Mouse (Mus musculus) large intestine, adult 2 months (tissue): Measurements from ENCODE around the gene Cdk17. TPM values are rescaled to one million over a fixed set of nuclear protein-coding genes. Genes with fewer than 3 reads are reported as not detected.
"Not testable (repeated sequence)": the region's sequence is repeated elsewhere in the genome, so short reads cannot be mapped to it uniquely, and the experiment has no call there.

Experiments used
- DNase-seq: peaks from one replicate; pipeline ENCODE4 v3.0.0-alpha.2; 2012; ENCODE audit warnings: low read depth, low spot score
- WGBS: fragments of 180-500 bp; shearing (Covaris S2); methylation state at CpG from one replicate; pipeline ENCODE4 v1.1.7; 2018; 5-methylcytosine and 5-hydroxymethylcytosine counted together
- polyA plus RNA-seq: library from polyadenylated mRNA; depleted of rRNA; stranded (reverse); fragments of >200 nt; gene quantifications from 2 replicates; pipeline ENCODE4 v1.2.3, GENCODE M21; 2012

Cdk17 gene
- polyA plus RNA-seq, 1 experiment: 3.6 TPM

GRCm38 (mm10) chr10:93140778-93141177 is 19.9 kb upstream of the Cdk17 start:
- DNase-seq: no peak

DNA sequence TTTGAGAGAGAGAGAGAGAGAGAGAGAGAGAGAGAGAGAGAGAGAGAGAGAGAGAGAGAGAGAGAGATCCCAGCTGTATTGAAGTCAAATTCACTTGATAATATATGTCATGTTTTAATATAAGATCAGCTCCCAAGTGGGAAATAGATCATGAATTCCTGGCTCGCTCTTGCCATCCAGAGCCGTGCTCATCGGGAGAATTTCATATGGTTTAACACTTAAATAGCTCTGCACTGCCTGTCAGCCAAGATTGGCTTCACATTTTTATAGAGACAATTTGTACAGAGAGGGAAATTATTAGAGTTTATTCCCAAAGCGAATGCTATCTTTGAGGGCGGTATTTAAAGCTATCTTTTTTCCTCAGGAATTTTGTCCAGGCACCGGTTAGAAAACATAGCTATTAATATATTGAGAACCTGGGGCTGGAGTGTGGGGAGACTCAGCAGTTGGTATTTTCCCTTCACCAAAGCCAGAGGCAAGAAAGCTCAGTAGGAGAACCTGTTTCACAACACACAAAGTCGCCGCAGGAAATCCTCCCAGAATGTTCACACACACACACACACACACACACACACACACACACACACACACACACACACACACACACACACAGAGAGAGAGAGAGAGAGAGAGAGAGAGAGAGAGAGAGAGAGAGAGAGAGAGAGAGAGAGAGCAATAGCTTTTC is 17.9 kb upstream of the Cdk17 start:
- WGBS: 32% methylated on average over 8 of the region's 8 CpGs
- no peak for DNase-seq

More at GRCm38 (mm10) chr10:93140778-93141177, 19.9 kb upstream of the Cdk17 start:
- 59% methylated on average over 4 of the region's 4 CpGs for WGBS

GRCm38 (mm10) chr10:93143285-93143985 is 17.2 kb upstream of the Cdk17 start:
- WGBS: 24% methylated on average over 18 of the region's 18 CpGs
- DNase-seq: no peak

GRCm38 (mm10) chr10:93143986-93144314 is 16.7 kb upstream of the Cdk17 start:
- WGBS: 78% methylated on average over 6 of the region's 6 CpGs
- DNase-seq: no peak

- whole genome bisulfite sequencing: 61% methylated on average over 1 of the region's 1 CpGs
- no peak for DNase-seq
Measured at GRCm38 (mm10) chr10:93144579-93144978, 16.1 kb upstream of the Cdk17 start.

- DNase-seq: no peak
- WGBS: 55% methylated on average over 10 of the region's 10 CpGs
Measured at GRCm38 (mm10) chr10:93145088-93145487, 15.6 kb upstream of the Cdk17 start.

DNA sequence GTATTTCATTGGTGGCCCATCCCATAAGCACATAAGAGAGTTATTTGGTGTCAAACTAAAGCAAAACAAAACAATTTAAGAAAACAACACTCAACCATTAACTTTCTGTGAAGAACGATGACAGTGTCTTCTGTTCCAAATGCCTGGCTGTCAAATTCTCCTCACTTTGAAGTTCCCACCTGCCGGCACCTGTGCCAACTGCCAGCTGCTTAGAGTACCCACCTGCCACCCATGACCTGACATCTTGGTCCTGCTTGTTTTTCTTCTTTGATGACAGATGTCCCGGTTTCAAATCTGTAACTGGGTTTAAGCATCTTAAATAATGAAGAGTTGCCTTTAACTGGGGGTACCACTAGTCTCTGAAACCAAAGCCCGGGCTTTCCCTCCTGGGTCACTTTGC is 14.1 kb upstream of the Cdk17 start:
- WGBS: 85% methylated on average over 4 of the region's 4 CpGs

GRCm38 (mm10) chr10:93147691-93148090 is 13.0 kb upstream of the Cdk17 start:
- no peak for DNase-seq
- 66% methylated on average over 6 of the region's 6 CpGs for WGBS

More for the DNA sequence above, 14.1 kb upstream of the Cdk17 start:
- DNase-seq: no peak

DNA sequence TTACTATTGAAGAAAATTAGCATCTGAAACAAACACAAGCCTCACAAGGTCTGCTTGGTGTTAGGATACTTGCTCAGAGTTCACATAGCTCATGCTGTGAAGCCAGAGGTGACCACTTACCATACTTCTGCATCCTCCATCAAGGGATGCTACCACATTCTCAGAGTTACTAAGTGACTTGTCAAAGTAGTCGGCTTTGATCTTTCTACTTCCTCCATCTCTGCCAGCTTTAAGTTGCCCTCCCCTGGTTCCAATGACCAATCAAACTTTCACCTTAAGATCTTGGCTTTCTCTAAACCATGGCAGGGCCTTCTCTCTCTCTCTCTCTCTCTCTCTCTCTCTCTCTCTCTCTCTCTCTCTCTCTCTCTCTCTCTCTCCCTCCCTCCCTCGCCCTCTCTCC is 11.1 kb upstream of the Cdk17 start:
- WGBS: 36% methylated on average over 1 of the region's 2 CpGs
- no peak for DNase-seq

- WGBS: 53% methylated on average over 6 of the region's 6 CpGs
- no peak for DNase-seq
Measured at GRCm38 (mm10) chr10:93151775-93152174, 8.9 kb upstream of the Cdk17 start.

DNA sequence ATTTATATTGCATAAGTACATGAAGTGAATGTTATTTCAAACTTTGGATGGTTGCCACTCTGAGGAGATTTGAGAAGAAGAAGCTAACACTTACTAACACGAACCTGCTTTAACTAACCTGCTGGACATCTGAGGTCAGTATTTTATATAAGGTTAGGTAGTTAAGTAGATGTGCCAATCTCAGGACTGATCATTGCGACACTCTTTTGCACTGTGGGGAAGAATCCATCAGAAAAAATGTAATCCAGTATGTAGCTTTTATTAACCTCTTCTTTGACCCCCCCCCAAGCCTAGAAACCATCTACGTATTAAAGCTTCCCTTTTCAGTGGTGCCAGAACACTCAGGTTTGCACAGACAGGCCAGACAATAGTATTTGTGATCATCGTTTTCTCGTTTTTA is 8.0 kb upstream of the Cdk17 start:
- 76% methylated on average over 5 of the region's 5 CpGs for whole genome bisulfite sequencing
- no peak for DNase-seq

DNA sequence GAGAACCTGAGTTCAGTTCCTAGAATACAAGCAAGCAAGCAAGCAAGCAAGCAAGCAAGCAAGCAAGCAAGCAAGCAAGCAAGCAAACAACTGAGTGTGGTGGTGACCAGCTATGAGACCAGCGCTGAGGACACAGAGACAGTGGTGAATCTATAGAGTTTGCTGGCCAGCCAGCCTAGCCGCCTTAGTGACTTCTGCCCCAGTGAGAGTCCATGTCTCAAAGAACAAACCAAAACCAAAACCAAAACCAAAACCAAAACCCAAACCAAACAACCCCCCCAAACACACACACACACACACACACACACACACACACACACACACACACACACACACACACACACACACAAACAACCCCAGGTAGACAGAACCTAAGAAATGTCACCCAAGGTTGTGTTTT is 7.3 kb upstream of the Cdk17 start:
- not testable (repeated sequence) for DNase-seq
- WGBS: 64% methylated on average over 2 of the region's 2 CpGs

DNA sequence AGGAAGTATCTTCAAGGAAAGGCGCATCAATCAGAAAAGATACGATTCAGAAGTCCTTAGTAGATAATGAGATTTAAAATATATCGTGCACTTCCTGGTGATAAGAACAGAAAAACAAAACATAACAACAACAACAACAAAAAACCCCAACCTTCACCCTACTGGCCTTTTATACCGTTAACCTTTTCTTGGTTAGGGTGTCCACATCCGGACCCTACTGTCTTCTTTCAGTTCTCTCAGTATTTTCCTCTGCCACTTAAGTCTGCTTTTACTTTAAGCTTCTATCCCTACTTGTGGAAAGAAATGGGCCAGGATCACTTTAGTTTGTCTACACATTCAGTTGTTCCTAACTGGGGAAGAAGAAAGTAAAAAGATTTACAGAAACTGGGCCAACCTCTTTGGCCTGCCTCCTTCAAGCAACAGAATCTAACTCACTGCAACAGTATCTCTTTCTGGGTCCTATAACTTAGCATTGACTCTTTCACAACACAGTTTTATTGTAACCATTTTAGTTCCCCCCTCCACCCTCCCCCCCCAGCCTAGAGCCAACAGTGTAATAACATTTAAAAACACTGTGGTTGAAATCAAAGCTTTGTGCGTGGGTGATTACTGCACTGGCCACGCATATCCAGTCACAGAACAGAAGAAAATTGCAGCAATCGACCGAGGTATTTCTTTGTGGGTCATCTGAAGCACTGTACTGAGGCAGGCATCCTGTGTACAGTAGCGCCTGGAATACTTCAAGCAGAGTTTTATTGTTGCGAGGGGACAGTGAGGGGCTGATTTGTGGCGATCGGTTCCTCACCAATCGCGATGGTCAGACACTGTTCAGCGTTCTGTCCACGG is 801 bp upstream of the Cdk17 start:
- DNase-seq: no peak
- 25% methylated on average over 17 of the region's 17 CpGs for WGBS

DNA sequence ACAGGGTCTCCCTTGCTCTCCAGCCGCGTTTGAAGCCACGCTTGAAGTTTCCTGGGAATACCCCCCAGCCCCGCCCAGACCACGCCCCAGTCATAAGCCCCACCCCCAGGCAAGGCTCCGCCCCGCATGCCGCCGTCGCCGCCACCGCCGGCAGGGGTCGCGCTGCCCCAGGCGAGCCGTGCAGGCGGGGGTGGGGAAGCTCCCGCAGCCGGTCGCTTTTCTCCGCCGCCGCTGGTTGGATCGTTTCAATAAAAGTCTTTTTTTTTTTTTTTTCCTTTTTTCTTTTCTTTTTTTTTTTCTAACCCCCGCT is 223 bp upstream of the Cdk17 start:
- 1% methylated on average over 26 of the region's 26 CpGs for WGBS
- no peak for DNase-seq

- 4% methylated on average over 33 of the region's 33 CpGs for WGBS
- no peak for DNase-seq
Measured at GRCm38 (mm10) chr10:93161511-93162275, 1.0 kb downstream of the Cdk17 start.

DNA sequence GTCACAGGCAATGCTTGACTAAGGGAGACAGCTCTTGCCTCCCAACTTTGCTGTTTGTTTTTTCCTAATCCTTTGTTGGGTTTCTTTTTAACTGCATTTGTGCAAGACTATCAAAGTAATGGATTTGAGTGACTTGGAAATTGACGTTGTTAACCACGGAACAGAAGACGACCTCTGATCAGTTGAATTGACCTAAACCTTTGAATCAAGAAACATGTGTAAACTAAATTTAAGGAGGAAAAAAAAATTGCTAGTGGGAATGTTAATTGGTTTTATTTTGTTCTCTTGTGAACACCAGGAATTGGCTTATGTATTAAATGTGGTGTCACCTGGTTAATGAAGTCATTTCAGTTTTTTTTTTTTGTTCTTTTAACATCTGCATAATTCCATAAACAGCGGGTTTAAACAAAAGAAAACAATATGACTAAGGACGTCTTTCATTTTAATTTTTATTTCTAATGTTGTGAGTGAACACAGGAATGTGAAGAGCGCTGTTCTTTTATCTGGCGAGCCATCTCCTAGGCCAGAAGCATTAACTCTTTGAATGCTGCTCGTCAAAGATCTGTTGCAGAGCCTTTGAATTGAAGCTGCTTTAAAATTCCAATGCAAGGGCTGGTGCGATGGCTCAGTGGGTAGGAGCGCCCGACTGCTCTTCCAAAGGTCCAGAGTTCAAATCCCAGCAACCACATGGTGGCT is 1.7 kb downstream of the Cdk17 start:
- 45% methylated on average over 11 of the region's 11 CpGs for WGBS
- DNase-seq: no peak

DNA sequence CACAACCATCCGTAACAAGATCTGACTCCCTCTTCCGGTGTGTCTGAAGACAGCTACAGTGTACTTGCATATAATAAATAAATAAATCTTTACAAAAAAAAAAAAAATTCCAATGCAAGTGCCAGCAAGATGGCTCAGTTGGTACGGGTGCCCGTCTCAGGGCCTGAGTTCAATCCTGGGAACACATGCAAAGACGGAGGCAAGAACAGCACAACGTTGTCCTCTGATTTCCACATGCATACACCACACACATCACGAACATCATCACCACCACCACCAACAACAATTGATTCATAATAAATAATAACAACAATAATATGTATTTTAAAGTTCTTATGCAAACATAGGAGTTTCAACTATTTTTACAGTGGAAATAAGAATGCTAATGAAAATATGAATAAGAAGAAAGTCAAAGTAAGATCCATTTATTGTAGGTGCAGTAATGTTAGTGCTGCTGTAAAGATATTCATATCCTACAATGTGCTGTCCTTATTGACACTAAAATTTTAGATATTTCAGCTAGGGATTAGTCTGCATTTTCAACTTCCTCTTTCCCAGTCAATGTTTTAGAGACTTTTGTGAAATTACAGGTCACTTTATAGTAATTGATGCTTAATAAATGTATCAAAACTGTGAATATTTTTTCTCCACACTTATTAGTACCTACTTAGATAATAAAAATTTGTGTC is 2.4 kb downstream of the Cdk17 start:
- WGBS: 68% methylated on average over 7 of the region's 7 CpGs
- no peak for DNase-seq

DNA sequence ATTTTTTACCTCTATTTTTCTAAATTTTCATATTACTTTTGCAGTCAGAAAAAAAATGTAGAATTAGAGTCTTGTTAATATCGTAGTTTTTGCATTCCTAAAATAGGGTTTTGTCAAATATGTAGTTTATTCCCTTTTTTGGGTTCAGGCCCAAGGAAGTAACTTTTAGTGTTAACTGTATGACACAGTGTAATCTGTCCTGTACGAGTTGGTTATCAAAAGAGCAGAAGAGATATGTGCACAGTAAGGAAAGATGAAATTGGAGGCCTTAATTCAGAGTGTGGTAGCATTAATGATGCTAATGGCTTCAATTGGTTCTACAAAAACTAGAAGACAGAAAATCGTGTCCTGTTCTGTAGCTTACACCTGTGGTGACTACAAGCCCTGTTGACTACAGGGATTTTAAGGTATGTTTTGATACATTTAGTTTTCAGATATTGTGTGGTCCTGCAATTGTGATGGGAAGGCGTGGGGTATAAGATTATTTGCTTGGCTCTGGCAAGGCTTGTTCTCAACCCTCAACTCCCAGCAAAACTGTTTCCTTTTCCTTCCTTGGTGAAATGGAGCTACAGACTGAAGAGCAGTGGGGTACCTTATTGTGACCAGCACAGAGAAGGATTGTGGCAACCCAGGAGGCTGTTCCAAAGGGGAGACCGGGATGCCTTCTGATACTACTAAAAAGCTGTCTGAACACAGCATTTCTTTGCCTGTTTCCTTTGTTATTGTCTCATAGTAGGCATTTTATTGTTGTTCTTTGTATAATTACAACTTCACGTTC is 3.2 kb downstream of the Cdk17 start:
- DNase-seq: no peak
- 73% methylated on average over 6 of the region's 6 CpGs for WGBS
